Mouse (Mus musculus): ENCODE measurements around the gene Adcy2. TPM values are rescaled to one million over a fixed set of nuclear protein-coding genes. Genes with fewer than 3 reads are reported as not detected.

Adcy2 gene
- polyA plus RNA-seq, 2 experiments = 0.33 to 0.38 TPM

GRCm38 (mm10) chr13:68603085-68603484 is 396.3 kb downstream of the Adcy2 start:
- DNase-seq (ENCODE audit: low read depth in 3 of 3, low spot score in 3 of 3) (no peak), ATAC-seq (ENCODE audit: insufficient read depth) (no peak)
- Histone ChIP-seq H3K4me1 (replicated peaks; ENCODE audit: control insufficient read depth in 2 of 2, insufficient read depth in 2 of 2, low read length in 1 of 2) (peaks cover 0 to 8% of the 10 kb centered on the region in 2 experiments; a peak in 2 of 4 replicates), H3K9me3 (ENCODE audit: control insufficient read depth, low read length) (no peaks in the 10 kb centered on the region), H3K9ac (replicated peaks) (no peak overlapping the region), H3K36me3 (replicated peaks; ENCODE audit: control insufficient read depth, insufficient read depth, low read depth) (no peaks in the 10 kb centered on the region), H3K4me3 (ENCODE audit: insufficient read depth in 1 of 2, low read depth in 2 of 2, low read length in 2 of 2) (no peak overlapping the region), H3K27me3 (ENCODE audit: control insufficient read depth, insufficient read depth, low read length) (no peaks in the 10 kb centered on the region), H3K4me2 (ENCODE audit: low read depth) (no peak overlapping the region), H3K27ac (no peak overlapping the region)
- WGBS (ENCODE audit: insufficient replicate concordance) = 46% methylated on average over 6 of the region's 6 CpGs
- TF ChIP-seq CTCF (IDR thresholded peaks at IDR 0.05; ENCODE audit: low read depth) = no peak
- TF ChIP-seq EP300 (IDR thresholded peaks at IDR 0.05; ENCODE audit: low read depth) = no peak

GRCm38 (mm10) chr13:68601184-68601583 is 398.2 kb downstream of the Adcy2 start:
- 29% methylated on average over 6 of the region's 6 CpGs for WGBS (ENCODE audit: insufficient replicate concordance)
- no peak for DNase-seq (ENCODE audit: low read depth in 3 of 3, low spot score in 3 of 3)

GRCm38 (mm10) chr13:68598953-68599352 is 400.4 kb downstream of the Adcy2 start:
- H3K36me3 ChIP-seq (replicated peaks; ENCODE audit: control insufficient read depth, insufficient read depth, low read depth) = no peaks in the 10 kb centered on the region
- DNase-seq (ENCODE audit: low read depth in 3 of 3, low spot score in 3 of 3) (no peak), ATAC-seq (ENCODE audit: insufficient read depth) (no peak)
- TF ChIP-seq CTCF (IDR thresholded peaks at IDR 0.05; ENCODE audit: low read depth) = no peak; the same call in 1 of the 2 replicates
- TF ChIP-seq EP300 (IDR thresholded peaks at IDR 0.05; ENCODE audit: low read depth) = no peak
- peaks cover 0 to 8% of the 10 kb centered on the region in 2 experiments; a peak in 2 of 4 replicates for H3K4me1 ChIP-seq (replicated peaks; ENCODE audit: control insufficient read depth in 2 of 2, insufficient read depth in 2 of 2, low read length in 1 of 2)
- H3K4me2 ChIP-seq (ENCODE audit: low read depth) = no peak overlapping the region
- no peaks in the 10 kb centered on the region for H3K9me3 ChIP-seq (ENCODE audit: control insufficient read depth, low read length)
- no peak overlapping the region for H3K27ac ChIP-seq
- no peaks in the 10 kb centered on the region for H3K27me3 ChIP-seq (ENCODE audit: control insufficient read depth, insufficient read depth, low read length)
- H3K9ac ChIP-seq (replicated peaks) = no peak overlapping the region
- H3K4me3 ChIP-seq (ENCODE audit: insufficient read depth in 1 of 2, low read depth in 2 of 2, low read length in 2 of 2) = no peak overlapping the region

More at GRCm38 (mm10) chr13:68601184-68601583, 398.2 kb downstream of the Adcy2 start:
- Histone ChIP-seq H3K4me2 (ENCODE audit: low read depth) (no peak overlapping the region), H3K4me3 (ENCODE audit: insufficient read depth in 1 of 2, low read depth in 2 of 2, low read length in 2 of 2) (no peak overlapping the region), H3K9me3 (ENCODE audit: control insufficient read depth, low read length) (no peaks in the 10 kb centered on the region), H3K9ac (replicated peaks) (no peak overlapping the region), H3K27ac (no peak overlapping the region), H3K4me1 (replicated peaks; ENCODE audit: control insufficient read depth in 2 of 2, insufficient read depth in 2 of 2, low read length in 1 of 2) (peaks cover 0 to 8% of the 10 kb centered on the region in 2 experiments; a peak in 2 of 4 replicates), H3K27me3 (ENCODE audit: control insufficient read depth, insufficient read depth, low read length) (no peaks in the 10 kb centered on the region), H3K36me3 (replicated peaks; ENCODE audit: control insufficient read depth, insufficient read depth, low read depth) (no peaks in the 10 kb centered on the region)
- no peak for ATAC-seq (ENCODE audit: insufficient read depth)
- TF ChIP-seq EP300 (IDR thresholded peaks at IDR 0.05; ENCODE audit: low read depth) (no peak), CTCF (IDR thresholded peaks at IDR 0.05; ENCODE audit: low read depth) (peak; percentile 18)

- Histone ChIP-seq H3K9me3 (ENCODE audit: control insufficient read depth, low read length) (no peaks in the 10 kb centered on the region), H3K4me3 (ENCODE audit: insufficient read depth in 1 of 2, low read depth in 2 of 2, low read length in 2 of 2) (no peak overlapping the region), H3K9ac (replicated peaks) (no peak overlapping the region), H3K4me1 (replicated peaks; ENCODE audit: control insufficient read depth in 2 of 2, insufficient read depth in 2 of 2, low read length in 1 of 2) (peaks cover 0 to 8% of the 10 kb centered on the region in 2 experiments; a peak in 2 of 4 replicates), H3K36me3 (replicated peaks; ENCODE audit: control insufficient read depth, insufficient read depth, low read depth) (no peaks in the 10 kb centered on the region), H3K27me3 (ENCODE audit: control insufficient read depth, insufficient read depth, low read length) (no peaks in the 10 kb centered on the region), H3K4me2 (ENCODE audit: low read depth) (peak overlapping the region; percentile 28), H3K27ac (no peak overlapping the region)
- DNase-seq (ENCODE audit: low read depth in 3 of 3, low spot score in 3 of 3) (peak in 1 of 3 experiments; percentile 46), ATAC-seq (ENCODE audit: insufficient read depth) (peak; percentile 85)
- TF ChIP-seq CTCF (IDR thresholded peaks at IDR 0.05; ENCODE audit: low read depth) (no peak), EP300 (IDR thresholded peaks at IDR 0.05; ENCODE audit: low read depth) (no peak)
- WGBS (ENCODE audit: insufficient replicate concordance) = 8% methylated on average over 13 of the region's 13 CpGs
Observed at GRCm38 (mm10) chr13:68597667-68598066, 401.7 kb downstream of the Adcy2 start.

GRCm38 (mm10) chr13:68597199-68597598 is 402.1 kb downstream of the Adcy2 start, which contains the start of gene 1700001L19Rik:
1700001L19Rik (plus strand) TSS chr13:68597421.
- no peaks in the 10 kb centered on the region for H3K27me3 ChIP-seq (ENCODE audit: control insufficient read depth, insufficient read depth, low read length)
- H3K4me1 ChIP-seq (replicated peaks; ENCODE audit: control insufficient read depth in 2 of 2, insufficient read depth in 2 of 2, low read length in 1 of 2) = peaks cover 0 to 8% of the 10 kb centered on the region in 2 experiments; a peak in 2 of 4 replicates
- no peak within 1 kb of the TSS for H3K4me3 ChIP-seq (ENCODE audit: insufficient read depth in 1 of 2, low read depth in 2 of 2, low read length in 2 of 2)
- no peak within 1 kb of the TSS for H3K9ac ChIP-seq (replicated peaks)
- DNase-seq (ENCODE audit: low read depth in 3 of 3, low spot score in 3 of 3) (no peak), ATAC-seq (ENCODE audit: insufficient read depth) (no peak)
- TF ChIP-seq CTCF (IDR thresholded peaks at IDR 0.05; ENCODE audit: low read depth) (no peak), EP300 (IDR thresholded peaks at IDR 0.05; ENCODE audit: low read depth) (no peak)
- WGBS (ENCODE audit: insufficient replicate concordance) = 19% methylated on average over 10 of the region's 10 CpGs
- H3K27ac ChIP-seq = no peak within 1 kb of the TSS
- H3K9me3 ChIP-seq (ENCODE audit: control insufficient read depth, low read length) = no peaks in the 10 kb centered on the region
- H3K36me3 ChIP-seq (replicated peaks; ENCODE audit: control insufficient read depth, insufficient read depth, low read depth) = 0 out of 2 replicates have a peak, but pooled peaks cover 3% of the 10 kb centered on the region
- peak within 1 kb of the TSS; percentile 28 for H3K4me2 ChIP-seq (ENCODE audit: low read depth)

All from liver, embryonic 14.5 days (tissue).